Mouse (Mus musculus): ENCODE data around the gene Gcfc2. TPM values are rescaled to one million over a fixed set of nuclear protein-coding genes. Genes with fewer than 3 reads are reported as not detected.
A peak's percentile ranks its signal among the peaks of the same experiment; 100 is the strongest.

The Gcfc2 gene
- polyA plus RNA-seq, 1 experiment from 2014 or later, result 10.7 TPM

GRCm38 (mm10) chr6:81965296-81966067 is 42.0 kb downstream of the Gcfc2 start, which contains the start of gene Mrpl19:
Gene Mrpl19, minus strand, starts transcription at chr6:81965958.
- Histone ChIP-seq H3K27ac (ENCODE audit: low read depth, low read length) (peak within 1 kb of the TSS; percentile 13; the same call in 1 of the 2 replicates), H3K4me3 (ENCODE audit: low read depth, low read length) (peak within 1 kb of the TSS; percentile 91), H3K9me3 (ENCODE audit: control insufficient read depth, low read length) (no peaks in the 10 kb centered on the region), H3K4me2 (peak within 1 kb of the TSS; percentile 59), H3K9ac (ENCODE audit: low read depth, low read length) (peak within 1 kb of the TSS; percentile 85), H3K36me3 (ENCODE audit: control insufficient read depth, insufficient read depth, low read length) (peaks cover 23% of the 10 kb centered on the region), H3K27me3 (replicated peaks; ENCODE audit: control insufficient read depth, insufficient read depth, low read length) (no peaks in the 10 kb centered on the region), H3K4me1 (replicated peaks; ENCODE audit: control insufficient read depth, insufficient read depth, low read length) (peaks cover 6% of the 10 kb centered on the region)
- WGBS, result under 1% methylated on average over 44 of the region's 44 CpGs
- peak; percentile 98 for ATAC-seq (replicated peaks; ENCODE audit: low FRiP score)
- peak; percentile 88 for DNase-seq (ENCODE audit: low spot score)

- H3K27ac ChIP-seq (ENCODE audit: low read depth, low read length), result no peak overlapping the region
- peak; percentile 47 for ATAC-seq (replicated peaks; ENCODE audit: low FRiP score)
- WGBS, result 52% methylated on average over 2 of the region's 2 CpGs
Measured at GRCm38 (mm10) chr6:81966068-81966544, 42.6 kb downstream of the Gcfc2 start.

GRCm38 (mm10) chr6:81971196-81971595 is 47.7 kb downstream of the Gcfc2 start:
- Histone ChIP-seq H3K27ac (ENCODE audit: low read depth, low read length) (no peak overlapping the region), H3K9ac (ENCODE audit: low read depth, low read length) (no peak overlapping the region), H3K4me2 (no peak overlapping the region), H3K4me1 (replicated peaks; ENCODE audit: control insufficient read depth, insufficient read depth, low read length) (no peaks in the 10 kb centered on the region), H3K4me3 (ENCODE audit: low read depth, low read length) (no peak overlapping the region), H3K27me3 (replicated peaks; ENCODE audit: control insufficient read depth, insufficient read depth, low read length) (no peaks in the 10 kb centered on the region), H3K9me3 (ENCODE audit: control insufficient read depth, low read length) (no peaks in the 10 kb centered on the region), H3K36me3 (ENCODE audit: control insufficient read depth, insufficient read depth, low read length) (no peaks in the 10 kb centered on the region)
- DNase-seq (ENCODE audit: low spot score) (no peak), ATAC-seq (replicated peaks; ENCODE audit: low FRiP score) (no peak)
- WGBS, result 73% methylated on average over 7 of the region's 7 CpGs

More at GRCm38 (mm10) chr6:81966068-81966544, 42.6 kb downstream of the Gcfc2 start:
- peak overlapping the region; percentile 59 for H3K4me2 ChIP-seq
- H3K9ac ChIP-seq (ENCODE audit: low read depth, low read length), result peak overlapping the region; percentile 85; the same call in 1 of the 2 replicates
- DNase-seq (ENCODE audit: low spot score), result no peak
- H3K27me3 ChIP-seq (replicated peaks; ENCODE audit: control insufficient read depth, insufficient read depth, low read length), result no peaks in the 10 kb centered on the region
- no peaks in the 10 kb centered on the region for H3K9me3 ChIP-seq (ENCODE audit: control insufficient read depth, low read length)
- H3K4me1 ChIP-seq (replicated peaks; ENCODE audit: control insufficient read depth, insufficient read depth, low read length), result peaks cover 6% of the 10 kb centered on the region
- H3K36me3 ChIP-seq (ENCODE audit: control insufficient read depth, insufficient read depth, low read length), result peaks cover 18% of the 10 kb centered on the region
- peak overlapping the region; percentile 91 for H3K4me3 ChIP-seq (ENCODE audit: low read depth, low read length)

- WGBS, result 85% methylated on average over 8 of the region's 8 CpGs
- H3K4me1 ChIP-seq (replicated peaks; ENCODE audit: control insufficient read depth, insufficient read depth, low read length), result no peaks in the 10 kb centered on the region
- H3K27ac ChIP-seq (ENCODE audit: low read depth, low read length), result no peak overlapping the region
- ATAC-seq (replicated peaks; ENCODE audit: low FRiP score), result no peak
- no peaks in the 10 kb centered on the region for H3K27me3 ChIP-seq (replicated peaks; ENCODE audit: control insufficient read depth, insufficient read depth, low read length)
- no peak overlapping the region for H3K4me3 ChIP-seq (ENCODE audit: low read depth, low read length)
- DNase-seq (ENCODE audit: low spot score), result no peak
- H3K9me3 ChIP-seq (ENCODE audit: control insufficient read depth, low read length), result no peaks in the 10 kb centered on the region
- H3K36me3 ChIP-seq (ENCODE audit: control insufficient read depth, insufficient read depth, low read length), result no peaks in the 10 kb centered on the region
- no peak overlapping the region for H3K9ac ChIP-seq (ENCODE audit: low read depth, low read length)
- no peak overlapping the region for H3K4me2 ChIP-seq
Measured at GRCm38 (mm10) chr6:81972595-81972994, 49.1 kb downstream of the Gcfc2 start.

- no peak overlapping the region for H3K4me3 ChIP-seq (ENCODE audit: low read depth, low read length)
- H3K9ac ChIP-seq (ENCODE audit: low read depth, low read length), result no peak overlapping the region
- H3K27ac ChIP-seq (ENCODE audit: low read depth, low read length), result no peak overlapping the region
- no peaks in the 10 kb centered on the region for H3K9me3 ChIP-seq (ENCODE audit: control insufficient read depth, low read length)
- DNase-seq (ENCODE audit: low spot score) (peak; percentile 61), ATAC-seq (replicated peaks; ENCODE audit: low FRiP score) (no peak)
- no peak overlapping the region for H3K4me2 ChIP-seq
- no peaks in the 10 kb centered on the region for H3K27me3 ChIP-seq (replicated peaks; ENCODE audit: control insufficient read depth, insufficient read depth, low read length)
- H3K36me3 ChIP-seq (ENCODE audit: control insufficient read depth, insufficient read depth, low read length), result no peaks in the 10 kb centered on the region
- 33% methylated on average over 7 of the region's 7 CpGs for WGBS
- no peaks in the 10 kb centered on the region for H3K4me1 ChIP-seq (replicated peaks; ENCODE audit: control insufficient read depth, insufficient read depth, low read length)
Measured at GRCm38 (mm10) chr6:81975971-81976621, 52.6 kb downstream of the Gcfc2 start.

- H3K4me3 ChIP-seq (ENCODE audit: low read depth, low read length), result no peak overlapping the region
- H3K36me3 ChIP-seq (ENCODE audit: control insufficient read depth, insufficient read depth, low read length), result no peaks in the 10 kb centered on the region
- no peak overlapping the region for H3K27ac ChIP-seq (ENCODE audit: low read depth, low read length)
- no peaks in the 10 kb centered on the region for H3K27me3 ChIP-seq (replicated peaks; ENCODE audit: control insufficient read depth, insufficient read depth, low read length)
- ATAC-seq (replicated peaks; ENCODE audit: low FRiP score) (no peak), DNase-seq (ENCODE audit: low spot score) (no peak)
- no peaks in the 10 kb centered on the region for H3K4me1 ChIP-seq (replicated peaks; ENCODE audit: control insufficient read depth, insufficient read depth, low read length)
- H3K9ac ChIP-seq (ENCODE audit: low read depth, low read length), result no peak overlapping the region
- no peak overlapping the region for H3K4me2 ChIP-seq
- 82% methylated on average over 4 of the region's 4 CpGs for WGBS
- H3K9me3 ChIP-seq (ENCODE audit: control insufficient read depth, low read length), result no peaks in the 10 kb centered on the region
Measured at GRCm38 (mm10) chr6:81979286-81979685, 55.8 kb downstream of the Gcfc2 start.

- Histone ChIP-seq H3K9me3 (ENCODE audit: control insufficient read depth, low read length) (no peaks in the 10 kb centered on the region), H3K4me3 (ENCODE audit: low read depth, low read length) (no peak overlapping the region), H3K4me2 (no peak overlapping the region), H3K27me3 (replicated peaks; ENCODE audit: control insufficient read depth, insufficient read depth, low read length) (no peaks in the 10 kb centered on the region), H3K9ac (ENCODE audit: low read depth, low read length) (no peak overlapping the region), H3K27ac (ENCODE audit: low read depth, low read length) (no peak overlapping the region), H3K36me3 (ENCODE audit: control insufficient read depth, insufficient read depth, low read length) (no peaks in the 10 kb centered on the region), H3K4me1 (replicated peaks; ENCODE audit: control insufficient read depth, insufficient read depth, low read length) (no peaks in the 10 kb centered on the region; the same call in 1 of the 2 replicates)
- ATAC-seq (replicated peaks; ENCODE audit: low FRiP score) (no peak), DNase-seq (ENCODE audit: low spot score) (no peak)
- 83% methylated on average over 8 of the region's 8 CpGs for WGBS
Measured at GRCm38 (mm10) chr6:81986171-81986570, 62.7 kb downstream of the Gcfc2 start.

GRCm38 (mm10) chr6:81986599-81986998 is 63.1 kb downstream of the Gcfc2 start:
- Histone ChIP-seq H3K4me1 (replicated peaks; ENCODE audit: control insufficient read depth, insufficient read depth, low read length) (no peaks in the 10 kb centered on the region; the same call in 1 of the 2 replicates), H3K4me3 (ENCODE audit: low read depth, low read length) (no peak overlapping the region), H3K9ac (ENCODE audit: low read depth, low read length) (no peak overlapping the region), H3K36me3 (ENCODE audit: control insufficient read depth, insufficient read depth, low read length) (no peaks in the 10 kb centered on the region), H3K4me2 (no peak overlapping the region), H3K27ac (ENCODE audit: low read depth, low read length) (no peak overlapping the region), H3K27me3 (replicated peaks; ENCODE audit: control insufficient read depth, insufficient read depth, low read length) (no peaks in the 10 kb centered on the region), H3K9me3 (ENCODE audit: control insufficient read depth, low read length) (no peaks in the 10 kb centered on the region)
- no peak for DNase-seq (ENCODE audit: low spot score)
- ATAC-seq (replicated peaks; ENCODE audit: low FRiP score), result no peak
- 39% methylated on average over 5 of the region's 5 CpGs for WGBS
